In genomic region chr11:110414263-110414662, GRCm38 (mm10) we compare ENCODE assay signal across 25 mouse cellular contexts.
"Had no signal": no experiment of that assay in that cellular context is flagged by ENCODE, and none has a peak within 500 bp of the region (broad histone marks: within the 10 kb centered on the region; RNA-seq: fewer than 3 reads in every experiment).

No protein-coding gene starts in this region.

- H3K36me3 ChIP-seq: heart, embryonic 13.5 days; heart, embryonic 15.5 days; hindbrain, embryonic 13.5 days; hindbrain, embryonic 15.5 days; kidney, embryonic 15.5 days; liver, embryonic 12.5 days had no signal

- H3K9ac ChIP-seq: heart, embryonic 13.5 days; heart, embryonic 15.5 days; hindbrain, embryonic 13.5 days; hindbrain, embryonic 15.5 days; kidney, embryonic 15.5 days; limb, embryonic 12.5 days; liver, embryonic 12.5 days had no signal

- H3K4me1 ChIP-seq: heart, embryonic 13.5 days; heart, embryonic 15.5 days; hindbrain, embryonic 13.5 days; hindbrain, embryonic 15.5 days; limb, embryonic 12.5 days; liver, embryonic 12.5 days had no signal

- H3K27ac ChIP-seq: heart, adult 2 months; heart, embryonic 13.5 days; heart, embryonic 15.5 days; hindbrain, embryonic 13.5 days; hindbrain, embryonic 15.5 days; hindbrain, postnatal 0 days; kidney, embryonic 15.5 days; kidney, postnatal 0 days; limb, embryonic 12.5 days; liver, embryonic 12.5 days had no signal

- H3K4me2 ChIP-seq: heart, embryonic 11.5 days; heart, embryonic 13.5 days; heart, embryonic 15.5 days; hindbrain, embryonic 13.5 days; hindbrain, embryonic 15.5 days; kidney, embryonic 15.5 days; limb, embryonic 12.5 days; liver, embryonic 12.5 days had no signal

- ATAC-seq: hindbrain, postnatal 0 days; intestine, embryonic 16.5 days; liver, embryonic 12.5 days had no signal

- H3K4me3 ChIP-seq: heart, adult 2 months; heart, embryonic 13.5 days; heart, embryonic 15.5 days; hindbrain, embryonic 13.5 days; hindbrain, embryonic 15.5 days; kidney, embryonic 15.5 days; limb, embryonic 12.5 days; liver, embryonic 12.5 days had no signal

- H3K9me3 ChIP-seq: heart, embryonic 13.5 days; heart, embryonic 15.5 days; hindbrain, embryonic 13.5 days; hindbrain, embryonic 15.5 days; kidney, embryonic 15.5 days; limb, embryonic 12.5 days; liver, embryonic 12.5 days had no signal

- DNase-seq: gastrocnemius, postnatal 14 days; gastrocnemius, postnatal 36 days; heart, adult 11 months; heart, adult 2 months; heart, postnatal 14 days; heart, postnatal 36 days; kidney, adult 11 months; kidney, adult 2 months; kidney, adult 9 months; kidney, postnatal 14 days; kidney, postnatal 36 days; layer of hippocampus, adult 9-11 months; layer of hippocampus, postnatal 36 days; left cerebral cortex, postnatal 4 days had no signal

- H3K27me3 ChIP-seq: heart, embryonic 13.5 days; heart, embryonic 15.5 days; hindbrain, embryonic 13.5 days; hindbrain, embryonic 15.5 days; kidney, embryonic 15.5 days; limb, embryonic 12.5 days; liver, embryonic 12.5 days had no signal
